Mouse (Mus musculus): ENCODE results near the gene Fancd2. TPM values are rescaled to one million over a fixed set of nuclear protein-coding genes. Genes with fewer than 3 reads are reported as not detected.

Gene Fancd2
- total and polyA plus RNA-seq, 2 experiments, result 0.18 to 0.22 TPM

DNA sequence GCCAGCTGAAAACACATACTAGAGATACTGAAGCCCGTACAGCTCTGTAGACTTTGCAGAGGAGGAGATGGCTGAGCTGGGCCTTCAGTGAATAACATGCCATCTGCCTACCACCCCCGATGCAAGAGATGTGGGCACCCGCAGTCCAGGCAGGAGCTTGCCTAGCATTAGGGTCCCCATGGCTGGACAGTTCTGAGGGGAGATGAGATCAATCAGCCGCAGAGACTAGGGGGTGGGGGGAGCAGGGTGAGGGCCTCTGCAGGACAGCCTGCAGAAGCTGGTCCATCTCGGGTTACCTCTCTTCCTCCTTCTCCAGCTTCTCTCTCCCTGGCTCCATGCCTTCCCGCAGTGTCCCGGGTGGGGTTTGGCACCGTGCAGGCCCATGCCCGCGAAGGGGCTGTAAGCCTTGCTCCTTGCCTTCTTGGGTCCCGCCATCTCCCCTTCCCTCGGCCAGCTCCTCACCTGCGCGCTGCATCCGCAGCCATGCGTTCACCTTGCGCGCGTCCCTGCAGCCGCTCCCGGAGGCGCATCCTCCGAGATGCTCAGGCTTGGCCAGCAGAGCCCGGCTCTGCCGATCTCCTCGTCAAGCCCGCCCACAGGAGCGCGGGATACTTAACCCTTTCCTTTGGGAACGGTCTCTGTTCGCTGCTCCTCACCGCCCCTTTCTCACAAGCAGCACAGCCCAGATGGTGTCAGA lies 29.9 kb upstream of the Fancd2 start, which contains the start of gene Prrt3:
TSS of gene Prrt3 (minus strand) at position 544 of the 697 bp plus-strand sequence.
- no peak for DNase-seq (ENCODE audit: extremely low read depth, low read depth, low spot score)
- H3K4me1 ChIP-seq (ENCODE audit: control insufficient read depth, insufficient read depth, low read length), result no peaks in the 10 kb centered on the region
- H3K27ac ChIP-seq (replicated peaks; ENCODE audit: insufficient read depth, low read depth, low read length), result no peak within 1 kb of the TSS
- H3K79me2 ChIP-seq (ENCODE audit: control insufficient read depth, insufficient read depth, low read length), result no peaks in the 10 kb centered on the region
- TF ChIP-seq CTCF (IDR thresholded peaks at IDR 0.05; ENCODE audit: low read depth, low read length) (no peak), POLR2A (IDR thresholded peaks at IDR 0.05; ENCODE audit: extremely low read depth, insufficient read depth, low read length) (no peak)
- no peak within 1 kb of the TSS for H3K9ac ChIP-seq (ENCODE audit: low read depth, low read length)
- no peaks in the 10 kb centered on the region for H3K36me3 ChIP-seq (ENCODE audit: control insufficient read depth, insufficient read depth, low read length)
- 8% methylated on average over 32 of the region's 32 CpGs for WGBS
- H3K4me3 ChIP-seq (ENCODE audit: insufficient read depth, low read depth, low read length), result no peak within 1 kb of the TSS
- peaks cover 7% of the 10 kb centered on the region; the same call in 1 of the 2 replicates for H3K27me3 ChIP-seq (ENCODE audit: control insufficient read depth, insufficient read depth, low read length)

DNA sequence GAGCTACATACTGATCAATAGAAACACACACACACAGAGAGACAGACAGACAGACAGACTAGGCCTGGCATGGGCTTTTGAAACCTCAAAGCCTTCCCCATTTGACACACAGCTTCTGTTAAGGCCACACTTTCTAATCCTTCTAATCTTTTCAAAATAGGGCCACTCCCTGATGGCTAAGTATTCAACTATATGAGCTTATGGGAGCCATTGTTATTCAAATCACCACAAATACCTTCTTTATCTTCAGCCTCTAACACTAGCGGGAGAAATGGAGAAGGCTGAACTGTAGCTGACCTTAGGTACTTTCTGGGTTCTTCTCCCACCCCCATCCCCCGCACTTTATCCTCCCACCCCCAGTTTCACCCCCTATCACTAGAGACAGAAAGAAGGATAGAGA lies 28.7 kb upstream of the Fancd2 start:
- Histone ChIP-seq H3K27me3 (ENCODE audit: control insufficient read depth, insufficient read depth, low read length) (peaks cover 7% of the 10 kb centered on the region; the same call in 1 of the 2 replicates), H3K9ac (ENCODE audit: low read depth, low read length) (no peak overlapping the region), H3K36me3 (ENCODE audit: control insufficient read depth, insufficient read depth, low read length) (no peaks in the 10 kb centered on the region), H3K79me2 (ENCODE audit: control insufficient read depth, insufficient read depth, low read length) (no peaks in the 10 kb centered on the region), H3K27ac (replicated peaks; ENCODE audit: insufficient read depth, low read depth, low read length) (no peak overlapping the region), H3K4me1 (ENCODE audit: control insufficient read depth, insufficient read depth, low read length) (no peaks in the 10 kb centered on the region), H3K4me3 (ENCODE audit: insufficient read depth, low read depth, low read length) (no peak overlapping the region)
- WGBS, result 88% methylated on average over 2 of the region's 2 CpGs
- no peak for TF ChIP-seq POLR2A (IDR thresholded peaks at IDR 0.05; ENCODE audit: extremely low read depth, insufficient read depth, low read length)
- TF ChIP-seq CTCF (IDR thresholded peaks at IDR 0.05; ENCODE audit: low read depth, low read length), result no peak
- no peak for DNase-seq (ENCODE audit: extremely low read depth, low read depth, low spot score)

DNA sequence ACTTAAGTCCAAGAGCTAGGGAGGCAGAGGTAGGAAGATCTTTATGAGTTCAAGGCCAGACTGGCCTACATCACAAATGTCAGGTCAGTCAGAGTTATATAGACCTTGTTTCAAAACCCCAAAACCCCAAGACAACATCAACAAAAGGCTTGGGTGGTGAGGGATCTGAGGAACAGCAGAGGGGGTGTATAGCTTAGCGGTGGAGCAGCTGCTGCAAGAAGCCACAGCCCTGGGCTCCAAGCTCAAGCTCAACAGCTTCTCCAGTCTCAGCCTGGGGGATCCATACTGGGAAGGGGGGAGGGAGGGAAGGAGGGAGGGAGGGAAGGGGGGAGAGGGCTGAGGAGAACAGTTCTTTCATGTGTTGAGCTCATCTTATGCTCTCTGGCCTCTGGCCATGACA lies 25.8 kb upstream of the Fancd2 start:
- Histone ChIP-seq H3K4me3 (ENCODE audit: insufficient read depth, low read depth, low read length) (no peak overlapping the region), H3K27me3 (ENCODE audit: control insufficient read depth, insufficient read depth, low read length) (peaks cover 7% of the 10 kb centered on the region; the same call in 1 of the 2 replicates), H3K4me1 (ENCODE audit: control insufficient read depth, insufficient read depth, low read length) (no peaks in the 10 kb centered on the region), H3K9ac (ENCODE audit: low read depth, low read length) (no peak overlapping the region), H3K36me3 (ENCODE audit: control insufficient read depth, insufficient read depth, low read length) (no peaks in the 10 kb centered on the region), H3K27ac (replicated peaks; ENCODE audit: insufficient read depth, low read depth, low read length) (no peak overlapping the region), H3K79me2 (ENCODE audit: control insufficient read depth, insufficient read depth, low read length) (no peaks in the 10 kb centered on the region)
- 89% methylated on average over 1 of the region's 1 CpGs for WGBS
- no peak for TF ChIP-seq CTCF (IDR thresholded peaks at IDR 0.05; ENCODE audit: low read depth, low read length)
- TF ChIP-seq POLR2A (IDR thresholded peaks at IDR 0.05; ENCODE audit: extremely low read depth, insufficient read depth, low read length), result no peak
- no peak for DNase-seq (ENCODE audit: extremely low read depth, low read depth, low spot score)

DNA sequence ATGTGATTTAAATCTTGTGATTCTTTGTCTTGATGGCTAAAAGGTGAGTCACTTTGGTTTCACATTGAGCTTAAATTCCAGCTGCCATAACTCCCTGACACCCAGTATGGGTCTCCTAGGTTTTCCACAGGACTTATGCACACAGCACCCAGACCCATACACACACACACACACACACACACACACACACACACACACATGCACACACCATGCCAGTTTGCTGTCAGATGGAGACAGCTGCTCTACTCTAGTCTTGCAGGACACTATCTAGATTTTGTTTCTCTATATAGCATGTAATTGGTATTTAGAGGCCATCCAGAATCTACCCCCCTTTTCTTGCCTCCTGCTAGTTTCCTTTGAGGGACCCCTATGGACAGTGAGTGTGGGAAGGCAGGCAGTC lies 24.4 kb upstream of the Fancd2 start:
- no peak for TF ChIP-seq CTCF (IDR thresholded peaks at IDR 0.05; ENCODE audit: low read depth, low read length)
- TF ChIP-seq POLR2A (IDR thresholded peaks at IDR 0.05; ENCODE audit: extremely low read depth, insufficient read depth, low read length), result no peak
- no peak for DNase-seq (ENCODE audit: extremely low read depth, low read depth, low spot score)
- H3K4me1 ChIP-seq (ENCODE audit: control insufficient read depth, insufficient read depth, low read length), result no peaks in the 10 kb centered on the region

DNA sequence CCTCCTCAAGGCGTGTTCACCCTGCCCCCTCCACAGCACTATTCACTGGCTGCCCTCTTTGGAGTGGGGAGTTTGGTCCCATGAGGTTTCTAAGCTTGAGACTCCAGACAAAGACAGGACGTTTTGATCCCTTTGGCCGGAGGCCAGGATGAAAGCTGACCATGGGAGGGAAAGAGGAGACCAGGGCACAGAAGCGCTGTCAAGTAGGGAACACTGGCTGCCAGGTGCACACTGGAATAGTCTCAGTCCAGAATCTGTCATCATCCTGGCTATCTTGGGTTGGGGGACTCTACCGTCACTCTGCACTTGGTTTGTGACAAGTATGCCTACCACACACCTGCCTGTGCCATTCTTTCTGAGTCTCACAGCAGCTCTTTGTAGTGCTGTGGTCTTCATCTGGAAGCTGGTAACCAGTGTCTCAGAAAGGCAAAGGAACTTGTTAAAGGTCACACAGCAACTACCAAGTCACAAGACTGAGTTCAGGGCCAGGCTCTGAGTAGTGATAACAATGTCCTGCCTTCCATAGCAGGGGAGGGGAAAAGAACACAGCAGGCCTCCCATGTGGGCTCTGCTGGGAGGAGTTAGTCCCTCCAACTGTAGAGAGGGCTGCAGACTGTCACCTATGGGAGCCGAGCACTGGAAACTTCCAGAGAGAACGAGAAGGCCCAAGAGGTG lies 23.1 kb upstream of the Fancd2 start:
- no peaks in the 10 kb centered on the region for H3K4me1 ChIP-seq (ENCODE audit: control insufficient read depth, insufficient read depth, low read length)
- no peak for DNase-seq (ENCODE audit: extremely low read depth, low read depth, low spot score)
- TF ChIP-seq CTCF (IDR thresholded peaks at IDR 0.05; ENCODE audit: low read depth, low read length) (no peak), POLR2A (IDR thresholded peaks at IDR 0.05; ENCODE audit: extremely low read depth, insufficient read depth, low read length) (no peak)
- H3K36me3 ChIP-seq (ENCODE audit: control insufficient read depth, insufficient read depth, low read length), result no peaks in the 10 kb centered on the region
- WGBS, result 76% methylated on average over 7 of the region's 7 CpGs
- no peaks in the 10 kb centered on the region for H3K79me2 ChIP-seq (ENCODE audit: control insufficient read depth, insufficient read depth, low read length)
- no peak overlapping the region for H3K9ac ChIP-seq (ENCODE audit: low read depth, low read length)
- no peak overlapping the region for H3K4me3 ChIP-seq (ENCODE audit: insufficient read depth, low read depth, low read length)
- no peak overlapping the region for H3K27ac ChIP-seq (replicated peaks; ENCODE audit: insufficient read depth, low read depth, low read length)
- no peaks in the 10 kb centered on the region for H3K27me3 ChIP-seq (ENCODE audit: control insufficient read depth, insufficient read depth, low read length)

More for the DNA sequence above, 24.4 kb upstream of the Fancd2 start:
- Histone ChIP-seq H3K4me3 (ENCODE audit: insufficient read depth, low read depth, low read length) (no peak overlapping the region), H3K27me3 (ENCODE audit: control insufficient read depth, insufficient read depth, low read length) (no peaks in the 10 kb centered on the region), H3K79me2 (ENCODE audit: control insufficient read depth, insufficient read depth, low read length) (no peaks in the 10 kb centered on the region), H3K9ac (ENCODE audit: low read depth, low read length) (no peak overlapping the region), H3K36me3 (ENCODE audit: control insufficient read depth, insufficient read depth, low read length) (no peaks in the 10 kb centered on the region), H3K27ac (replicated peaks; ENCODE audit: insufficient read depth, low read depth, low read length) (no peak overlapping the region)

DNA sequence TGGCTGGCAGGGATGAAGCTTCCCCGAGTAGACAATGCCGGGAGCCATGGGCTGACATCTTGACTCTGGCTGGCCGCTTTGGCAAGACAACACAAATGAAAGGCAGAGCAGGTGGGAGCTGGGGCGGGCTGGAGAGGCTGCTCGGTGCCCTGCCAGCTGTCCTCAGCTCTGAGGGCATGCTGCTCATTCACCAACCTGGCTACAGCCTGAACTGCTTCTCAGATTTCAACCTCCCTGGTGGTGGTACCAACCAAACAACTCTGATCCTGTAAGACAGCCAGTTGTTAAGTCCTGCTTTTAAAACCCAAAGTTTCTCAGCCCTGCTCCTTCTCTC lies 22.6 kb upstream of the Fancd2 start:
- Histone ChIP-seq H3K4me3 (ENCODE audit: insufficient read depth, low read depth, low read length) (no peak overlapping the region), H3K4me1 (ENCODE audit: control insufficient read depth, insufficient read depth, low read length) (no peaks in the 10 kb centered on the region), H3K79me2 (ENCODE audit: control insufficient read depth, insufficient read depth, low read length) (no peaks in the 10 kb centered on the region), H3K36me3 (ENCODE audit: control insufficient read depth, insufficient read depth, low read length) (peaks cover 3% of the 10 kb centered on the region; the same call in 1 of the 2 replicates), H3K27ac (replicated peaks; ENCODE audit: insufficient read depth, low read depth, low read length) (no peak overlapping the region), H3K9ac (ENCODE audit: low read depth, low read length) (no peak overlapping the region), H3K27me3 (ENCODE audit: control insufficient read depth, insufficient read depth, low read length) (no peaks in the 10 kb centered on the region)
- no peak for DNase-seq (ENCODE audit: extremely low read depth, low read depth, low spot score)
- TF ChIP-seq POLR2A (IDR thresholded peaks at IDR 0.05; ENCODE audit: extremely low read depth, insufficient read depth, low read length), result no peak
- TF ChIP-seq CTCF (IDR thresholded peaks at IDR 0.05; ENCODE audit: low read depth, low read length), result no peak
- WGBS, result 71% methylated on average over 5 of the region's 5 CpGs

Measured in liver, adult 2 months (tissue).